Mouse (Mus musculus) right cerebral cortex, postnatal 4 days (tissue): ENCODE measurements around the gene Trip13.

Experiments
- DNase-seq: peaks from one replicate; pipeline ENCODE4 v3.0.0-alpha.2; 2022

The Trip13 gene

GRCm38 (mm10) chr13:73886066-73886465 lies 51.5 kb downstream of the Trip13 start:
- DNase-seq = no peak

- no peak for DNase-seq
These were observed 51.9 kb downstream of the Trip13 start for GRCm38 (mm10) chr13:73885656-73886055.

GRCm38 (mm10) chr13:73881347-73881746 lies 56.2 kb downstream of the Trip13 start:
- no peak for DNase-seq

GRCm38 (mm10) chr13:73879824-73880223 lies 57.8 kb downstream of the Trip13 start:
- DNase-seq = peak; percentile 62

GRCm38 (mm10) chr13:73872159-73872558 lies 65.4 kb downstream of the Trip13 start:
- DNase-seq = no peak
